Mouse (Mus musculus) liver, embryonic 15.5 days (tissue): ENCODE results near the gene Wdr13. TPM values are rescaled to one million over a fixed set of nuclear protein-coding genes. Genes with fewer than 3 reads are reported as not detected.

Experiments used
- ATAC-seq: fragments of 200-750 bp; cut with Nextera tagmentation; 2 replicates; pipeline ENCODE4 v1.8.0; 2017; ENCODE audit warnings: moderate number of reproducible peaks, mild to moderate bottlenecking, moderate library complexity; ENCODE audit not compliant: insufficient read depth
- H3K27ac ChIP-seq: fragments of 300-500 bp; sonication (generic); replicated peaks from 2 replicates; pipeline ENCODE4 v1.5.1; 2015; ENCODE audit warnings: mild to moderate bottlenecking, inconsistent platforms
- H3K27me3 ChIP-seq: fragments of 300-500 bp; sonication (generic); 2 replicates; pipeline ENCODE4 v1.6.1; 2015; ENCODE audit warnings: mild to moderate bottlenecking, inconsistent platforms
- H3K36me3 ChIP-seq: fragments of 300-500 bp; sonication (generic); replicated peaks from 2 replicates; pipeline ENCODE4 v1.6.1; 2015; ENCODE audit warnings: moderate library complexity, mild to moderate bottlenecking, inconsistent platforms
- H3K4me1 ChIP-seq: fragments of 300-500 bp; sonication (generic); replicated peaks from 2 replicates; pipeline ENCODE4 v1.6.1; 2015; ENCODE audit warnings: inconsistent platforms
- H3K4me2 ChIP-seq: fragments of 300-500 bp; sonication (generic); 2 replicates; pipeline ENCODE4 v1.6.1; 2015; ENCODE audit warnings: moderate library complexity, mild to moderate bottlenecking, inconsistent platforms
- H3K4me3 ChIP-seq: fragments of 300-500 bp; sonication (generic); replicated peaks from 2 replicates; pipeline ENCODE4 v1.5.1; 2015; ENCODE audit warnings: mild to moderate bottlenecking, inconsistent platforms
- H3K9ac ChIP-seq: fragments of 300-500 bp; sonication (generic); 2 replicates; pipeline ENCODE4 v1.6.1; 2015; ENCODE audit warnings: moderate library complexity, mild to moderate bottlenecking, inconsistent platforms
- H3K9me3 ChIP-seq: fragments of 300-500 bp; sonication (generic); replicated peaks from 2 replicates; pipeline ENCODE4 v1.6.1; 2016; ENCODE audit warnings: inconsistent platforms
- WGBS: fragments of 180-500 bp; shearing (Covaris S2); methylation state at CpG from one replicate; pipeline ENCODE4 v1.1.7; 2015; ENCODE audit warnings: mixed read lengths; ENCODE audit not compliant: insufficient replicate concordance; 5-methylcytosine and 5-hydroxymethylcytosine counted together
- polyA plus RNA-seq: library from polyadenylated mRNA; unstranded; fragments of >200 nt; fragmentation: Nextera tagmentation; extraction: Ambion mirVana; gene quantifications from 2 replicates; pipeline ENCODE4 v1.2.1, GENCODE M21; 2015

The Wdr13 gene
- polyA plus RNA-seq, 1 experiment from 2014 or later: 6.2 TPM

DNA sequence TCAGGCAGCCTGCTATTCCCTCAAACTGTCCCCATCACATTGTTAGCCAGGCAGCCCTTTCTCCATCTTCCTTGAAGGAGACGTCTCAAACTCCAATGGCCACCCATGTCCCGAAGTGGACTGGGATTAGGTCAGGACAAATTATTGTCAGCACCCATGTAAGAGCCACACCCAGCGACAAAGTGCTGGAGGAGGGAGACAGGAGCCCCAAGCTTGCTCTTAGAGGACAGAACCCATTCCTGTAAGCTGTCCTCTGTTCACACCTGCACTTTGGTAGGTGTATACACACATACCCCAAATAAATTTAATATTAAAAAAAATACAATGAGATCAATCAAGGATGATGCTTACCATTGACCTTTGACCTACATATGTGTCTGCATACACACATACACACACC is 57.6 kb downstream of the Wdr13 start:
- H3K4me3 ChIP-seq: peak overlapping the region; percentile 54
- ATAC-seq: peak; percentile 25; the same call in 1 of the 2 replicates
- peaks cover 26% of the 10 kb centered on the region for H3K36me3 ChIP-seq
- no peaks in the 10 kb centered on the region for H3K27me3 ChIP-seq
- peak overlapping the region; percentile 50 for H3K9ac ChIP-seq
- 27% methylated on average over 3 of the region's 3 CpGs for WGBS
- H3K4me1 ChIP-seq: peaks cover 20% of the 10 kb centered on the region
- H3K4me2 ChIP-seq: peak overlapping the region; percentile 76
- no peaks in the 10 kb centered on the region for H3K9me3 ChIP-seq
- peak overlapping the region; percentile 92 for H3K27ac ChIP-seq

DNA sequence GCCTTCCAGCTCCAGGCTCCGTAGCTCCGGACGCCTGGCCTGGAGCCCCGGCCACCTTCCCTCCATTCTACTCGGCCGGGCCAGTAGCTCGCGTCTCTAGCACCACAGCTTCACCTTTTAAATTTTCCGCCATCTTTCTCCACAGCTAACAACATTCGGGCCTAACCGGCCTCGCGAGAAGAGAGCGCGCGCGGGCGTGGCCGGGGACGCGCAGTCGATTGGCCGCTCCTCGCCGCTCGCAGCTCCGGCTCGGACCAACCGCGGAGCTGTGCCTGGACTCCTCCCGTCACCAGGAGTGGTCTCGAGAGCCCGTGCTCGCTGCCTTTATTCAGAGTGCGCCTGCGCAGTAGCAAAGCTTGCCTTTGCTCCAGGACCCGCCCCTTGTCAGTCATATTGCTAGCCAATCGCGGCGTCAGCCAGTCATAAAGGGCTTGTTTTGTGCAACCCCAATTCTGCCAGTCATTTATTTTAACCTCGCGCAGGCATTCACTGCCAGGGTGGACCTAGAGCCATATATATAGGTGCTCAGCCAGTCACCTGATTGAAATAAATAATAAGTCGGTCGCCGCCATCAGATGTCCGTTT is 58.2 kb downstream of the Wdr13 start, which contains the start of gene Suv39h1:
TSS of gene Suv39h1 (minus strand) at position 331 of the 585 bp plus-strand sequence.
- Histone ChIP-seq H3K9me3 (no peaks in the 10 kb centered on the region), H3K36me3 (peaks cover 32% of the 10 kb centered on the region), H3K4me3 (peak within 1 kb of the TSS; percentile 78), H3K4me2 (peak within 1 kb of the TSS; percentile 76), H3K9ac (peak within 1 kb of the TSS; percentile 73), H3K27ac (peak within 1 kb of the TSS; percentile 92), H3K27me3 (no peaks in the 10 kb centered on the region), H3K4me1 (peaks cover 20% of the 10 kb centered on the region)
- ATAC-seq: peak; percentile 98
- 10% methylated on average over 46 of the region's 46 CpGs for WGBS

DNA sequence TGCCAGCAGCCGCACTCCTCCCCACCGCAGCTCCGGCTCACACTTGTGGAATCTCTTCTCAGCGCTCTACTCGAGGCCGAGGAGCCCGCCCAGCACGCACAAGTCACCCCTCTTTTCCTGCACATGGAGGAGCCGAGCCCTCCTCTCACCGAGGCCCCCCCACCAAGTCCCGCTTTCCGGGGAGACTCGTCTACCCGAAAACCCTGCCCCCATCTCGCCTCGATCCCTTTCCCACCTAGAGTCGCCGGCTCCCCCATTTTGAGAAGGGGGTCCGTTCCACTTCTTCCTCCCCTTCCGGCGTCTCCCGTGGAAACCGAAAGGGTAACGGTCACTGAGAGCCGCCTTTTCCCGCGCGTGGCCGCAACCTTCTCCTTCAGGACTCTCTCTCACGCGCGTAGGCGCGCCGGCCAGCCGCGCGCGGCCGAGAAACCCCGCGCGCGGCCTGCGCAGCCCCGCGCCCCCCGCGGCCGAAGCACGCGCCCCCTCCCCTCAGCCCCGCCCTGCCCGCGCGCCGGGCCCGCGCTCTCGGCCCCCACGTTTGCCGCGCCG is 58.7 kb downstream of the Wdr13 start:
- Histone ChIP-seq H3K27me3 (no peaks in the 10 kb centered on the region), H3K27ac (peak overlapping the region; percentile 90), H3K9me3 (no peaks in the 10 kb centered on the region), H3K4me3 (peak overlapping the region; percentile 78), H3K4me2 (peak overlapping the region; percentile 67), H3K9ac (peak overlapping the region; percentile 73), H3K36me3 (peaks cover 38% of the 10 kb centered on the region), H3K4me1 (peaks cover 20% of the 10 kb centered on the region)
- ATAC-seq: peak; percentile 49
- WGBS: 20% methylated on average over 63 of the region's 64 CpGs

Other genes starting within 250 kb of the Wdr13 start
- 14.3 and 17.5 TPM in 2 replicates for gene Slc35a2, start 248.9 kb downstream of the Wdr13 start, polyA plus RNA-seq
- gene Pqbp1, start 233.6 kb downstream of the Wdr13 start, polyA plus RNA-seq: 38.1 and 39.7 TPM in 2 replicates
- 94.8 and 102 TPM in 2 replicates for gene Timm17b, start 233.5 kb downstream of the Wdr13 start, polyA plus RNA-seq
- not detected in 2 replicates for gene Gm10491, start 225.1 kb downstream of the Wdr13 start, polyA plus RNA-seq
- gene Gm10490, start 223.3 kb downstream of the Wdr13 start, polyA plus RNA-seq: not detected in 2 replicates
- gene Pcsk1n, start 213.1 kb downstream of the Wdr13 start, polyA plus RNA-seq: 0.12 and 0.18 TPM in 2 replicates
- gene Eras, start 204.3 kb downstream of the Wdr13 start, polyA plus RNA-seq: not detected in 2 replicates
- gene Hdac6, start 185.0 kb downstream of the Wdr13 start, polyA plus RNA-seq: 10.7 and 12.1 TPM in 2 replicates
- 117 and 126 TPM in 2 replicates for gene Gata1, start 154.8 kb downstream of the Wdr13 start, polyA plus RNA-seq
- gene Glod5, start 114.4 kb downstream of the Wdr13 start, polyA plus RNA-seq: 0.26 and 0.36 TPM in 2 replicates
- gene Suv39h1, start 58.1 kb downstream of the Wdr13 start, polyA plus RNA-seq: 31.4 and 33.0 TPM in 2 replicates
- gene Was, start 42.4 kb downstream of the Wdr13 start, polyA plus RNA-seq: 2.1 and 2.2 TPM in 2 replicates
- gene Rbm3, start 13.0 kb upstream of the Wdr13 start, polyA plus RNA-seq: 228 and 253 TPM in 2 replicates
- 4.9 and 5.5 TPM in 2 replicates for gene Tbc1d25, start 43.3 kb upstream of the Wdr13 start, polyA plus RNA-seq
- 81.1 and 91.0 TPM in 2 replicates for gene Ebp, start 60.6 kb upstream of the Wdr13 start, polyA plus RNA-seq
- gene Porcn, start 73.6 kb upstream of the Wdr13 start, polyA plus RNA-seq: 0.83 and 1.1 TPM in 2 replicates
- gene Ftsj1, start 119.5 kb upstream of the Wdr13 start, polyA plus RNA-seq: 34.0 and 36.4 TPM in 2 replicates
- gene Slc38a5, start 138.2 kb upstream of the Wdr13 start, polyA plus RNA-seq: 67.3 and 70.0 TPM in 2 replicates
- not detected in 2 replicates for gene Ssxb10, start 194.5 kb upstream of the Wdr13 start, polyA plus RNA-seq
- not detected in 2 replicates for gene Ssxb9, start 234.1 kb upstream of the Wdr13 start, polyA plus RNA-seq